Mouse (Mus musculus) lung, postnatal 0 days (tissue): Measurements from ENCODE around the gene Med29. TPM values are rescaled to one million over a fixed set of nuclear protein-coding genes. Genes with fewer than 3 reads are reported as not detected.

ENCODE experiments used
- ATAC-seq: fragments of 200-750 bp; cut with Nextera tagmentation; 2 replicates; pipeline ENCODE4 v1.8.0; 2017; ENCODE audit warnings: moderate library complexity
- DNase-seq: peaks from one replicate; pipeline ENCODE4 v3.0.0-alpha.2; 2016; ENCODE audit warnings: low spot score
- H3K27ac ChIP-seq: fragments of 300-500 bp; sonication (generic); 2 replicates; pipeline ENCODE4 v1.5.1; 2014; ENCODE audit warnings: antibody characterized with exemption, mild to moderate bottlenecking, low read length, mixed read lengths
- H3K27me3 ChIP-seq: fragments of 300-500 bp; sonication (generic); replicated peaks from 2 replicates; pipeline ENCODE4 v1.6.1; 2014; ENCODE audit warnings: low read length, mixed read lengths; ENCODE audit not compliant: insufficient read depth
- H3K36me3 ChIP-seq: fragments of 300-500 bp; sonication (generic); 2 replicates; pipeline ENCODE4 v1.6.1; 2014; ENCODE audit warnings: low read length, mixed read lengths; ENCODE audit not compliant: insufficient read depth
- H3K4me1 ChIP-seq: fragments of 300-500 bp; sonication (generic); 2 replicates; pipeline ENCODE4 v1.6.1; 2014; ENCODE audit warnings: antibody characterized with exemption, low read depth, low read length, mixed read lengths; ENCODE audit not compliant: insufficient read depth
- H3K4me2 ChIP-seq: fragments of 300-500 bp; sonication (generic); replicated peaks from 2 replicates; pipeline ENCODE4 v1.6.1; 2014; ENCODE audit warnings: low read depth, mild to moderate bottlenecking, low read length, moderate library complexity, mixed read lengths
- H3K4me3 ChIP-seq: fragments of 300-500 bp; sonication (generic); 2 replicates; pipeline ENCODE4 v1.5.1; 2014; ENCODE audit warnings: low read depth, low read length
- H3K9ac ChIP-seq: fragments of 300-500 bp; sonication (generic); replicated peaks from 2 replicates; pipeline ENCODE4 v1.6.1; 2014; ENCODE audit warnings: low read depth, mild to moderate bottlenecking
- H3K9me3 ChIP-seq: fragments of 300-500 bp; sonication (generic); 2 replicates; pipeline ENCODE4 v1.6.1; 2016; ENCODE audit warnings: low read length, mixed read lengths
- CTCF ChIP-seq: IDR thresholded peaks from 2 replicates; pipeline ENCODE4 v1.5.1; 2016; ENCODE audit warnings: antibody characterized with exemption, mild to moderate bottlenecking
- EP300 ChIP-seq: IDR thresholded peaks from 2 replicates; pipeline ENCODE4 v1.6.1; 2016; ENCODE audit warnings: antibody characterized with exemption, mild to moderate bottlenecking, control low read depth
- WGBS: fragments of 180-500 bp; shearing (Covaris S2); extraction: QIAGEN DNeasy Blood & Tissue Kit; methylation state at CpG from one replicate; pipeline ENCODE4 v1.1.7; 2014; 5-methylcytosine and 5-hydroxymethylcytosine counted together
- polyA plus RNA-seq: library from polyadenylated mRNA; unstranded; fragments of >200 nt; fragmentation: Nextera tagmentation; extraction: Ambion mirVana; gene quantifications from 2 replicates; pipeline ENCODE4 v1.2.1, GENCODE M21; 2015

Med29 gene
- polyA plus RNA-seq, 1 experiment from 2014 or later = 30.2 TPM

- TF ChIP-seq CTCF (no peak), EP300 (no peak)
- DNase-seq = no peak
- no peak overlapping the region for H3K4me3 ChIP-seq
- no peaks in the 10 kb centered on the region for H3K27me3 ChIP-seq
- H3K9me3 ChIP-seq = no peaks in the 10 kb centered on the region
- H3K4me1 ChIP-seq = no peaks in the 10 kb centered on the region
- H3K4me2 ChIP-seq = no peak overlapping the region
- H3K9ac ChIP-seq = no peak overlapping the region
- no peak for ATAC-seq
- peaks cover 25% of the 10 kb centered on the region for H3K36me3 ChIP-seq
- WGBS = 94% methylated on average over 1 of the region's 1 CpGs
- H3K27ac ChIP-seq = no peak overlapping the region
Observed at GRCm38 (mm10) chr7:28423018-28423417, 30.5 kb upstream of the Med29 start.

GRCm38 (mm10) chr7:28419416-28419815, 26.9 kb upstream of the Med29 start:
- DNase-seq (peak; percentile 35), ATAC-seq (no peak)
- WGBS = 83% methylated on average over 2 of the region's 2 CpGs
- Histone ChIP-seq H3K27ac (no peak overlapping the region; the same call in 1 of the 2 replicates), H3K9ac (no peak overlapping the region), H3K4me2 (no peak overlapping the region), H3K27me3 (no peaks in the 10 kb centered on the region), H3K4me3 (no peak overlapping the region), H3K9me3 (no peaks in the 10 kb centered on the region), H3K4me1 (no peaks in the 10 kb centered on the region), H3K36me3 (peaks cover 25% of the 10 kb centered on the region)
- TF ChIP-seq EP300 = no peak
- no peak for TF ChIP-seq CTCF

DNA sequence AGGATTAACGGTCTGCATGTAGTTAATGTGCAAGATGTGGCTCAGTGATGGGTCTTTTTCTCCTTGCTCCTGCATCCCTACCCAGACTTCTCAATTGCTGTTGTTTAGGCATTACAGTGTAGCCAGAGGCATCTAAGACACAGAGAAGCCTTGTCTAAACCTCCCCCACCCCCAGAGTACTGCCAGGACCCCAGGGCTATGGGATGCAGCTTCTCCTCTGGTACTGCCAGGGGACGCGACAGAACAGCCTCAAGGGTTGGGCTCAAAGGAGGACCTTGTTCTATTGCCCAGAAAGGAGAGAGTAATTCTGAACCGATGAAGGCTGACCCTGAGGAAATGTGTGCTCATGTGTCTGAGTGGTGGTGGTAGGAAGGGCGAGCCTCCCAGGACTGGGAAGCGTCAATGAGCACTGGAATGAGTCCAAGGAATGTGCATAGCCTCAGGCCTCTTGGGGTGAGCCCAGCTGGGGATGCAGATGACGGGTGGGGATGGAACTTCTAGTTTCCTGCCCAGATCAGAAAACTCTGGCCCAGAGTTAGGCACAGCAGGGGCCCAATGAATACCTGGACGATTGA, 25.7 kb upstream of the Med29 start:
- peak; percentile 85 for ATAC-seq
- Histone ChIP-seq H3K36me3 (peaks cover 34% of the 10 kb centered on the region), H3K9me3 (no peaks in the 10 kb centered on the region), H3K9ac (no peak overlapping the region), H3K27me3 (no peaks in the 10 kb centered on the region), H3K27ac (no peak overlapping the region), H3K4me1 (no peaks in the 10 kb centered on the region), H3K4me3 (no peak overlapping the region), H3K4me2 (no peak overlapping the region)
- no peak for TF ChIP-seq EP300
- 48% methylated on average over 8 of the region's 8 CpGs for WGBS
- peak; percentile 77 for DNase-seq

DNA sequence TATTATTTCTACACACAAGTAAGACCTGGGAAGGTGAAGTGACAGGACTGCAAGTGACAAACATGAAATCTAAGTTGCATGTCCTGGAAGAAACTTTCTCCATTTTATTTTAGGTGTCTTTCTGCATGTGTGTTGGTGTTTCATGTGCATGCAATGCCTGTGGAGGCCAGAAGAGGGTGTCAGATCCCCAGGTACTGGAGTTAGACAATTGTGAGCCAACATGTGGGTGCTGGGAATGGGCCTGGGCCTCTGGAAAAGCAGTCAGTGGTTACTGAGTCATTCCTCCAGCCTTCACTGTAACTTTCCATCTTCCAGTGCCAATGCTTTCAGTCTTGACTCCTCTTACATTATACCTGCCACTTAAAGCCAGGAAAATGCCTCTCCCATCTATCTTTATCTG, 24.9 kb upstream of the Med29 start:
- H3K27me3 ChIP-seq = no peaks in the 10 kb centered on the region
- H3K4me1 ChIP-seq = no peaks in the 10 kb centered on the region
- TF ChIP-seq EP300 (no peak), CTCF (peak; percentile 39)
- DNase-seq (no peak), ATAC-seq (no peak)
- no peak overlapping the region for H3K4me2 ChIP-seq
- peaks cover 26% of the 10 kb centered on the region for H3K36me3 ChIP-seq
- H3K9ac ChIP-seq = no peak overlapping the region
- H3K9me3 ChIP-seq = no peaks in the 10 kb centered on the region
- H3K4me3 ChIP-seq = no peak overlapping the region
- no peak overlapping the region for H3K27ac ChIP-seq

GRCm38 (mm10) chr7:28412826-28413225, 20.3 kb upstream of the Med29 start:
- ATAC-seq (no peak), DNase-seq (no peak)
- H3K4me1 ChIP-seq = peaks cover 4% of the 10 kb centered on the region; the same call in 1 of the 2 replicates
- no peak for TF ChIP-seq EP300
- TF ChIP-seq CTCF = peak; percentile 16; the same call in 1 of the 2 replicates
- WGBS = 69% methylated on average over 4 of the region's 4 CpGs
- H3K4me2 ChIP-seq = no peak overlapping the region
- H3K9ac ChIP-seq = no peak overlapping the region
- no peak overlapping the region for H3K27ac ChIP-seq
- no peak overlapping the region for H3K4me3 ChIP-seq
- no peaks in the 10 kb centered on the region for H3K9me3 ChIP-seq
- H3K36me3 ChIP-seq = peaks cover 13% of the 10 kb centered on the region; the same call in 1 of the 2 replicates
- no peaks in the 10 kb centered on the region for H3K27me3 ChIP-seq

DNA sequence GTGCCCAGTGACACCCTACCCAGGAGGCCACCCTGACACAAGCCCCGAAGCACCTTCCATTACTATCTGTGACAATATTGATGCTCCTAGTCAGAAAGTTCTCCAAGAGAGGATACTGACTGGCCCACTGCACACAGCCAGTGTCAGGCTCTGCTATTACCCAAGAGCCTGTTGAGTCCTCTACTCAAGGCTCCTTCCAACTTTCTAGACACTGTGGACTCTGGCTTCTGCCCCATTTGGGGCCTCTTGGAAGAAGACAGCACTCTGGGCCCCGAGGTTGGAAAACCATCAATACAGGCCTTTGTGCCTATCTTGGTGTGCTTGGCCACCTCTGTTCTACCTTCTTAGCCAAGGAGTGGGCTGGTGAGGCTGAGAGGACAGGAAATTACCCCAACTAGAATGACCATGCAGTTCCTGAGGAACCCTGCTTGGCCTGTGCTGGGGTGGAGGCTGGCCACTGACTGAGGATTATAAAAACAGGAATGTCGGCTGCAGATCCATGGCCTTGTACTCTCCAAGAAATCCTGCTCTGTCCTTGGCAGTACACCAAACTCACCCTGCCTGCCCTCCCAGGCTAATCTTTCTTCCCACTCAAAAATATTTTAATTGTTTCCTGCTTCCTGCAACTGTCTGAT, 18.4 kb upstream of the Med29 start:
- ATAC-seq = peak; percentile 68
- H3K36me3 ChIP-seq = peaks cover 31% of the 10 kb centered on the region
- TF ChIP-seq CTCF = no peak
- TF ChIP-seq EP300 = no peak

More for the DNA sequence above, 18.4 kb upstream of the Med29 start:
- Histone ChIP-seq H3K4me1 (peaks cover 4% of the 10 kb centered on the region; the same call in 1 of the 2 replicates), H3K4me3 (no peak overlapping the region), H3K27me3 (no peaks in the 10 kb centered on the region), H3K4me2 (no peak overlapping the region), H3K9ac (no peak overlapping the region), H3K9me3 (no peaks in the 10 kb centered on the region), H3K27ac (peak overlapping the region; percentile 43; the same call in 1 of the 2 replicates)
- 57% methylated on average over 3 of the region's 3 CpGs for WGBS
- peak; percentile 54 for DNase-seq
